Mouse (Mus musculus): Measurements from ENCODE around the gene Vmn1r125. TPM values are rescaled to one million over a fixed set of nuclear protein-coding genes. Genes with fewer than 3 reads are reported as not detected.
"Not testable (repeated sequence)": the region's sequence is repeated elsewhere in the genome, so short reads cannot be mapped to it uniquely, and the experiment has no call there.

Gene Vmn1r125
- not detected for total RNA-seq (2021)
- long read RNA-seq, experiment 1, result 0 reads
- long read RNA-seq, experiment 2, result 0 reads

GRCm38 (mm10) chr7:21271879-21272278 lies at the start of gene Vmn1r125:
TSS of gene Vmn1r125 (plus strand) at chr7:21272179.
- intact Hi-C loops (cut with DNase I); DNase-seq (ENCODE audit: low spot score in 2 of 2): not testable (repeated sequence)

GRCm38 (mm10) chr7:21260517-21260916 lies 11.5 kb upstream of the Vmn1r125 start, which contains the start of gene Vmn1r124:
TSS of gene Vmn1r124 (minus strand) at chr7:21260617.
- intact Hi-C loops (cut with DNase I); DNase-seq (ENCODE audit: low spot score in 2 of 2): not testable (repeated sequence)

GRCm38 (mm10) chr7:21301367-21301766 lies 29.4 kb downstream of the Vmn1r125 start, which contains the start of gene Vmn1r126:
TSS of gene Vmn1r126 (minus strand) at chr7:21301467.
- intact Hi-C loops (cut with DNase I), result not testable (repeated sequence)

GRCm38 (mm10) chr7:21319761-21320160 lies 47.8 kb downstream of the Vmn1r125 start, which contains the start of gene Vmn1r127:
TSS of gene Vmn1r127 (minus strand) at chr7:21319861.
- DNase-seq (ENCODE audit: low spot score in 2 of 2); intact Hi-C loops (cut with DNase I): not testable (repeated sequence)

More at GRCm38 (mm10) chr7:21301367-21301766, 29.4 kb downstream of the Vmn1r125 start, which contains the start of gene Vmn1r126:
- DNase-seq (ENCODE audit: low spot score in 2 of 2), result not testable (repeated sequence)

Other genes starting within 250 kb of the Vmn1r125 start
- gene Vmn1r120, start 218.4 kb upstream of the Vmn1r125 start, total RNA-seq (2021), result not detected
- gene Vmn1r121, start 173.7 kb upstream of the Vmn1r125 start, total RNA-seq (2021), result not detected
- not detected for gene Vmn1r122, start 138.1 kb upstream of the Vmn1r125 start, total RNA-seq (2021)
- not detected for gene Vmn1r123, start 110.0 kb upstream of the Vmn1r125 start, total RNA-seq (2021)
- not detected for gene Gm5157, start 81.8 kb upstream of the Vmn1r125 start, total RNA-seq (2021)
- gene Vmn1r124, start 11.6 kb upstream of the Vmn1r125 start, total RNA-seq (2021), result not detected
- gene Vmn1r126, start 29.3 kb downstream of the Vmn1r125 start, total RNA-seq (2021), result not detected
- not detected for gene Vmn1r127, start 47.7 kb downstream of the Vmn1r125 start, total RNA-seq (2021)
- not detected for gene Vmn1r128, start 77.2 kb downstream of the Vmn1r125 start, total RNA-seq (2021)
- not detected for gene Vmn1r129, start 89.1 kb downstream of the Vmn1r125 start, total RNA-seq (2021)
- not detected for gene Gm6882, start 160.6 kb downstream of the Vmn1r125 start, total RNA-seq (2021)
- not detected for gene Vmn1r130, start 239.6 kb downstream of the Vmn1r125 start, total RNA-seq (2021)

Measured in left cerebral cortex, postnatal 14 days (tissue).